Mouse (Mus musculus) erythroblast, adult 5-6 weeks (primary cell): ENCODE measurements around the gene Car8. TPM values are rescaled to one million over a fixed set of nuclear protein-coding genes. Genes with fewer than 3 reads are reported as not detected.
"Not testable (repeated sequence)": the region's sequence is repeated elsewhere in the genome, so short reads cannot be mapped to it uniquely, and the experiment has no call there.

Source experiments
- ATAC-seq: replicated peaks from 2 replicates; pipeline ENCODE4 v1.8.0; 2016; ENCODE audit warnings: moderate number of reproducible peaks, mild to moderate bottlenecking, moderate TSS enrichment, inconsistent platforms; ENCODE audit not compliant: poor library complexity, low FRiP score, severe bottlenecking
- total RNA-seq, 2 experiments: library from RNA; stranded (forward) in 1 of 2; stranded (reverse) in 1 of 2; fragments of 150-400 nt in 1 of 2; fragments of 200-764, 138-1000 nt in 1 of 2; gene quantifications; 2 replicates each; pipeline versions ENCODE4 v1.2.3 to v1.2.4; 2015 to 2017; ENCODE audit warnings: low replicate concordance in 2 of 2

Car8 gene
- total RNA-seq, 2 experiments from 2014 or later = not detected

DNA sequence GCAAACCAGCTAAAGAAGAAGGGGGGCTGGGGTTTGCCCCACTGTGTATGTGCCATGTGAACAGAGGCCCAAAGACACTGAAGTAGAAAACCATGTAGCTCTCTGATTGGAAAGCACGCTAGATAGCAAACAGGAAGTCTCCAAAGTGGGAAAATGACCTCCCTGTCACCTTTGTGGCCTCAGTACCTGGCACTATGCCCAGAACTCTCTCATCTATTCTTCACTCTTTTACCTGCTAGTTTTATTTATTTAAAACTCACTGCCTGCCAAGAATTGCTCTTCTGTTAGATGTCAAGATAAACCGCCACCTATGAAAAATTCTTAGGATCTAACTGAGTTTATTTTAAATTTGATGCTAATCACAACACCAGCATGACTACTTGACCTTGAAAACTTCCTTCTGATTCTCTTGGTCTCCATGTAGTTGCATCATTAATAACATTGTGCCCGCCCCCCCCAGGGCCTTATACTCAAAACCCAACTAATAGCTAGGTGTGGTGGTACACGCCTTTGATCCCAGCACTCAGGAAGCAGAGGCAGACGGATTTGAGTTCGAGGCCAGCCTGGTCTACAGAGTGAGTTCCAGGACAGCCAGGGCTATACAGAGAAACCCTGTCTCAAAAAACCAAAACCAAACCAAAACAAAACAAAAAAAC lies 31.8 kb downstream of the Car8 start:
- ATAC-seq = no peak

DNA sequence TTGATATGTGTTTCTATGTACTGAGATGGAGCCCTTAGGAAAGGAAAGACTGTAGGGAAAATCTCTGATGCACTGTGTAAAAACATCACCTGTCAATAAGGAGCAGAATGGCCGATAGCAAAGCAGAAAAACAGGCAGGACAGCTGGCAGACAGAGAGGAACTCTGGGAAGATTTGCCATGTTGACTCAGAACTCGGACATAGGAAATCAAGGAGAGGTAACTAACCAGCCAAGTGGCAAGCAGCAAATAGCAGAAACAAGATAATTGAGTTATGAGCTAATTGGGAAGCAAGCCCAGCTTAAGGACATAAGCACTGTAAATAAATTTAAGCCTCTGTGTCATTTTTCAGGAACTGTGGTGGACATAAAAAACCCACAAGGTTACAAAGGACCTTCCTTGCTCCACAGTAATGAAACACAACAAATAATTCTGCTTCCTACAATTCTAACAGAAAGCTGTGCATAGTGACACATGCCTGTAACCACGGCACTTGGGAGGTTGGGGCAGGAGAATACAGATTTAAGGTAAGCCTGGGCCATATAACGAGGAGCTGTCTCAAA lies 33.7 kb downstream of the Car8 start:
- no peak for ATAC-seq

DNA sequence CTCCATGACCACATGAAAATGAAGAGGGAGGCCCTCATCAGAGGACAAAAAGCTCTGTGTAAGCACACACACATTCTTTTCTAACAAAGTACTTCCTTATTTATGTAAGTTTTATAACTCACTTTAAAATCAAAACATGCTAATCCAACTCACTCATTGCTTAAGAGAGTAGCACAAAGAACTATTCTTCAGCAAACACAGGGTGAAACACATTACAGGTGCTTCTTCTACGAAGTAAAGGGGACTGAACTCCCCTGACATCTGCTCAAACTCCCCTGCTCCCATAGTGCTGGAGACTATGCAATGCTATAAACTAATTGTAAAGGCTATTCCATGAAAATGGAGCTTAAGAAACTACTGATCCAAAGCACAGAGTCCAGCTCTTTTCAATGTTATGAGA lies 35.5 kb downstream of the Car8 start:
- ATAC-seq = no peak

DNA sequence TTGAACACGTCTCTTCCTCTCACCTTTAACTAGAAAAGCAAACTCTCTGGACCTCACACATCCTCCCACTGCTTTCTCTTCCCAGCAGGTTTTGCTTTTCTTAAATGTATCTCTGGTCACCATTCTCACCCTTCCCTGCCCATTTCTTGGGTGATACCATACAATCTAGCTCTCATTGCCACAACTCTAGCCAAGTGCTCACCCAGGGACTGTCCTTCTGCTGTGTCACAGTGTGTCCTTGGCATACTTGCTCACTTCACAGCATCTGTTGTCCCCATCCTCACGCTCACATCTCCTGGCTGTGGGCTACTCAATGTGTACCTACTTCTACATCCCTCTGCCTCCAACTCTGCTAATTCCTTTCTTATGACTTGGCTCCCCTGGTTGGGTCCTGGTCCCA lies 37.2 kb downstream of the Car8 start:
- ATAC-seq = no peak

DNA sequence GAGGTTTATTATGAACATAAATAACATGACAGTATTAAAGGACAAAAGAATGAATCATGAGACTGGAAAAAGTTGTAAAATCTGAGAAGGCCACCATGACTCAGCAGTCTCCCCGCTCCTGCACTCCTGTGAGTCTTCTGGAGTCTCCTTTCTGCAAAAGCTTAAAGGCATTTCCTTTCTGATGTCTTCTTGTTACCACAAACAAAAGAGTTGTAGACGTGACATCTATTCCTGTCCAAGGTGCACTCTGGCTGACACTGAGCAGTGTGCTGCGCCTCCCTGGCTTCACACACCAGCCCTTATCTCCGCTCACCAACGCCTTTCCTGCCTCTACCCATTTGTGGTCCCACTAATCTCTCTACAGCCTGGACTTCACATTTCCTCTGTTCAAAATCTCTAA lies 38.8 kb downstream of the Car8 start:
- ATAC-seq = no peak

DNA sequence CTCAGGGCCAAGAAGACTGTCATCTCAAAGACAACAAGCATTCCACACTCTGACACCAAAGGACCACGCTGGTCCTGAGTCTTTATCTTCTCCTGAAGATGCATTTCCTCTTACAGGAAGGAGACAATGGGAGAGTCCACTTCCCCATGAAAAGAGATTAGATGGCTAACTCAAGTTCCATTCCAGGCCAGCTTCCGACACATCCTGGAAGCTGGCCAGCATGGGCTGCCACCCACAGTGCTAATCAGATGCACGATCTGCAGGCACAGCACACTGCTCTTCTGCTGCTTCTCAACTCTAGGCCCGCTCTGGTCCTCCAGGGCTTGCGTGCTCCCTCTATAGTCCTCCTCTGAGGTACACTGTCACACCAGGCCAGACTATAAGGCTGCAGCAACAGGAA lies 40.8 kb downstream of the Car8 start:
- no peak for ATAC-seq

DNA sequence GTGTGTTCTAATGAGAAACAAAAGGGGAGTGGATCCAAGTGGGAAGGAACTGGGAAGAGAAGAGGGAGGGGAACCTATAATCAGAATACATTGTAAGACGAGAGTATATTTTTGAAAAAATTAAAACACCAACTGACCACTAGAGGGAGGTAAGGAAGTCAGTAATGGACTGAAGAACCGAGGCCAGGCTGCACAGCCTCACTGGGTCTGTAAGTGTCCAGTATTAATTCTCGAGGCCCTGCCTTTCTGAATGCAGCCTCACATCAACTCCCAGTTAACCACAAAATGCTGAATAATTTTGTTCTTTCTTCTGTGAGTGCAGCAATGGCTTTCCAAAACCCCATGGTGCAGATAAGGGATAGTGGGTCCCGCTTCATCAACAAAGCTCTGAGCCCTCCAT lies 48.4 kb downstream of the Car8 start:
- ATAC-seq = no peak

DNA sequence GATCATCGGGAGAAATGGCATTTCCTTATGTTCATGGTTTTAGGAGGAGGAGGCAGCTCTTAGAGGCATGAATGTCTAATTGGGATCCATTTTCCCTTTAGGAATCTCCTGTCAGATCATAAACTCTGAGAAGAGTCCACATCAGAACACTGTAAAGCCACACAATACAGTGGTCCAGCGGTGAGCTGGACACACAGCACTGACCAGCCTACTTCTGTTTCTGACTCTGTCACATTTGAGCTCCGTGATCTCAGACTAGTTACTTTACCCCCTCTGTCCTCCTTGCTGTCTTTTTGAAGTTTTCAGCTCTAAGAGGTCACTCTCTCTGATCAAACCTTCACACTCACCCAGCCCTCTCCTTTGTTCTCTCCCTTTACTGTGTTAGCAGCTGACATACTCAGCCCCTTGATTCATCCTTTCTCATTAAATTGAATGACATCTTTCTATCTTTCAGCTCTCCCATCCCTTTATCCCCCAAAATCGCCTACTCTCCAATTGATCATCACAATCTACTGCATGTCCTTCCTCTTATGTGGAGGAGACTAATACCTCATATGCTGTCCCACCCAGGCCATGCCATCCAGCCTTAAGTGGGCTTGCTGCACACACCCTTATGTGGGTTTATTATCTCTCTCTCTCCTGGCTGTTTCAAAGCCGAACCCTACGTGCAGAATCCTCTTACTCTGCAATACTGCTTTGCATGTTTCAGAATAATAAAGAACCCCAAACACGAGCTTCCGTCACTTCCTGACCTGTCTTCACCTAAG lies 51.7 kb downstream of the Car8 start:
- no peak for ATAC-seq

DNA sequence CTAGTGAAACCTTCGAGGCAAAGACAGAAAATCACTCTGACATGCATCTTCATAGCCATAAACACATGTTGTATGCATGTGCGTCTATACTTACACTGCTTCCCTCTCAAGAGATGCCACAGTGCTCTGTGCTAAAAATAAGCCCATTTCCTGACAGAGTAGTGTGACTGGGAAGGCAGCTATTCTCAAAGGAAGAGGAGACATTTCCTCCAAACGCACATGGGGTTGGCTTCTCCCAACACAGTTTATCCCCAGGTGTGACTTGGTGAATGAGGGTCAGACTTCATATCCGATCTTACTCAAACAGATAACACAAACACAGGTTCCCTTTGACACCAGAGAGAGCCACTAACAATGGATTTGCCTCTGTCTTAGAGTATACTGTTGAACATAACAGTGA lies 58.3 kb downstream of the Car8 start:
- ATAC-seq = no peak

DNA sequence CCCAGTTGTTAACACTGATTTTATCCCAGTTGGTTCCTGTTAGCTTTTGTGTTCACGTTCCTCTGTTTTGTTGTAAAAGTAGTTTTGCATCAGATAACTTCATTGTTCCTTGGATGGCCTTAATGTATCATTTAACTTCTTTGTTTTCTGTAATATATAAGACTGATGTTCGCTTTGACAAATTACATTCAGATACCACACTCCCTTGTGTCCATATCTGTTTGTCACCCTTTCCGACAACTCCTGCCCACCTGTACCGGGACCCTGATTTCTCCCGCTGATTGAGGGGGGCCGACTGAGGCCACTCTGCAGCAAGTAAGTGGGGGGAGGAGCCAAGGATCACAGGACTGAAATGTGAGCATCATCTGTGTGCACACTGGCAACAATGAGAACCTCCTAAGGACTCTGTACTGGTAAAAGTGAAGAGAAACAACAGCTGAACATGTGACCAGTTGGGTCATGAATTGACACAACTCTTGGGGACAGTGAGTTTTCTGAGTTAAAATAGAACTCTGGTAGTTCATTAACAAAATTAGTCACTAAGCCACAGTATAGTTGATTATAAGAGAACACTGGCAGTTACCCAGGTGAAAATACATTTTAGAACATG lies 84.1 kb downstream of the Car8 start:
- no peak for ATAC-seq

DNA sequence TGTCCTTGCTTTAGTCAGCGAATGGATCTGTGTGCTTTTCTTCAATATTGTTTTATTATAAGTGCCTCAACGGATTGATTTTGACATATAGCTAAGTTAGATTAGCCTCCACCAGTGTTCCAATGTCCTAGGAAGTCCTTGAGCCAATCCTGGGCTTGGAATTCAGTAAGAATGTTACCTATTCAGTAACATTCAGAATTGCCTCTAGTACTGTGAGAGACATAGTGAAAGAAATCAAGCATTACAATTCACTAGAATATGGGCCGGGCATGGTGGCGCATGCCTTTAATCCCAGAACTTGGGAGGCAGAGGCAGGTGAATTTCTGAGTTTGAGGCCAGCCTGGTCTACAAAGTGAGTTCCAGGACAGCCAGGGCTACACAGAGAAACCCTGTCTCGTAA lies 84.9 kb downstream of the Car8 start:
- ATAC-seq = not testable (repeated sequence)

DNA sequence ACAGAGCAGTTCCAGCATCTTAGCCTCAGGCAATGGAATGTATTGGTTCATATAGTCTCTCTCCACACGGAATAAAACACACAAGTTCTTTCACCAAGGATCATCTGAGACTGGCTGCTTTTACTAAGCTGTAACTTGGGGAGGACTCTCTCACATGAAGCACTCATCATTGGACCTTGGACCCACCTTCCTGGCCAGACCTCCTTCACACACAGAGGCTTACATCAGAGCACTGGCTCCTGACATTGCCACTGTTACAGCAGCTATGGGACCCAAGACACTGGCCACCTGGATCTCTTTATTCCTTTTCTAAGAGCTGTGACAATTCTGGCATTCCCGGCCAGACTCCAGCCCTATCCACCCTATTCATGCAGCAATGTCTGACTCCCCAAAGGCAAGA lies 101.4 kb downstream of the Car8 start:
- no peak for ATAC-seq

DNA sequence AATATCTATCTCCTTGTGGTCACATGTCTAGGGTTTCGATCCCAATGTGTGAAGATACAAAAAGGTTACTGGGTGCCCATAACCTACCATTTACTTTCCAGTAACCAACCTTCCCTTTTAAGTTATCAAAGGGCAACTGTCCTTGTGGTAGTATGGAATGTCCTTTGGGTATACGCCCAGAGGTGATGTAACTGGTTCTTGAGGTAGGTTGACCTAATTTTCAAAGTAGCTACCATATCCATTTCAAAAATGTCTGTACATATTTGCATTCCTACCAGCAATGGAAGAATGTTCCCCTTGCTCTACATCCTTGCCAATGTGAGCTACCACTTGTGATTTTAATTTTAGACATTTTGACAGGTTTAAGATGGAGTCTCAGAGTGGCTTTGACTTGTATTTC lies 106.8 kb downstream of the Car8 start:
- no peak for ATAC-seq

DNA sequence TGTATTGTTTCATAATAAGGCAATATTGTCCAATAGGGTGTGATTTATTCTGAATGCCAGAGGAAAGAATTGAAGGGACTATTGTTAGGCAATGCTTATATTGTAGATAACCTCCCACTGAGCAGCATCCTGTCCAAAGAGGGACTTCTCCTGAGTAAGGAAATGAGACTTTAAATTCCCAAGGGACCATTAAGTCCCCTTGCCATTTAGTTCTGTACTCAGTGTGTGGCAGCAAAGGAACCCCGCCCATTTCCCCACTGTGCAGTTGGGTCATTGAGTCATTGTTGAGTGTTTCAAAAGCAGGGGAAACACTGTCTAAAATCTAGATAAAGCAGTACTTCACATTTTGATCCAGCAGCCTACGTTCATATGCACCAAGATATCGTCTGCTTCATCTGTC lies 125.3 kb downstream of the Car8 start:
- no peak for ATAC-seq

DNA sequence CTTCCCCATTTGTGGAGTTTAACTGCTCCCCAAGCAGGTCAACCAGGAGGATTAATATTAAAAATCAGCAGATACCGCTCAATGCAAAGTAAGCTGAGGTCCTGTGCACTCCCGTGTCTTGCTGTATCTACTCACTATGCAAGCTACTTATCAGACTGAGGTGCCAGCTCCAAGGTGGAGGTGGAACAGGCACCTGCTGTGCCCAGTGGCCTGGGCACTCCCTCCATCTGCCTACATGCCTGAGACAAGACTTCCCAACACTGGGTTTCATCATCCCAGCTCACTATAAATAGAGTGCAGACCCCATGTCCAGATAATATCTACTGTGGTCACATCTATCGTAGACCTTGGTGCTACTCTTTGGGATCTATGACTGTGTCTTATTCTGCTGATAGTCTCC lies 127.0 kb downstream of the Car8 start:
- no peak for ATAC-seq

DNA sequence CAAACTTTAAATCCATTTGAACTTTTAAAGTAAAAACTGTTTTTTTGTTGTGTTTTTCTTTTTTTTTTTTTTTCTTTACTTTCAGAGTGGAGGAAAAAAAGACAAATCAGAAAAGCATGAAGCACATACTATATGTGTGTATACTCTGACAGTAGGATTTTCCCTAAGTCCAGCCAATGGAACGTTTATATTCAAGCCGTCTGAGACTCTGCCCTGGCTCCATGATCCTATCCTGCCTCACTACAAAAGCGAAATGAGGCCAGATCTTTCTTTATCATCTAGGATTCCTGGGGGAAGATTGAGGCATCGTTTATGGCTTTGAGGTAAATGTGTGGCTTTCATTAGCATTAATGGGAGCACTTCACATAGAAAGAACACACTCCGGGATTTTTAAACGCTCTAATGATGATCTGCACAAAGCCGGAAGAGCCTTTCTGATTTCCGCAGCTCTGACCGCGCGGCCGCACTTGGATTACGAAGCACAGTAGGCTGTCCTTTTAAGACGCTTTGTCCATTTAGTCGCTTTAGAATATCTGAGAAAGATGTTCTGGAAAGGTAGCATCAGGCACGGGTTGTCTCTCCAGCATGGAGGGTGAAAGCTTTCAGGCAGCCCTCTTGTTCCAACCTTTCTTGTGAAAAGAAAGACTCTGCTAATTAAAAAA lies 128.8 kb downstream of the Car8 start:
- ATAC-seq = no peak

DNA sequence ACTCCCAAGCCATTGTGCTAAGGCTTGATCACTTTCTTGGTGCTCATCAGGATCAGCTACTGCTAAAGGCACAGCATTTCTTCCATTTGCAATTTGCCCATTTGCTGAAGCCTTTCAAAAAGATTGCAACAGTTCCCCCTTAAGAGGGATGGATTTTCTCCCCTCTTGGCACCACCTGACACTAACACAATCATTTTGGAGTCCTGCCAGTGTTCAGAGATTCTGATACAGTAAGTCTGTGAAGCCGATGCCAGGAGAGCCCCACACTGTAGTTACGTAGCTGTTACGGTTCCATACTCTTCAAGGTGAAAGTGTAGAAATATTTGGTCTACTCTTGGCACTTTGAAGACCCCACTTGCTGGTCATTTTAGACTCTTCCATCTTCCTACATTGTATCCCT lies 137.4 kb downstream of the Car8 start:
- ATAC-seq = no peak

DNA sequence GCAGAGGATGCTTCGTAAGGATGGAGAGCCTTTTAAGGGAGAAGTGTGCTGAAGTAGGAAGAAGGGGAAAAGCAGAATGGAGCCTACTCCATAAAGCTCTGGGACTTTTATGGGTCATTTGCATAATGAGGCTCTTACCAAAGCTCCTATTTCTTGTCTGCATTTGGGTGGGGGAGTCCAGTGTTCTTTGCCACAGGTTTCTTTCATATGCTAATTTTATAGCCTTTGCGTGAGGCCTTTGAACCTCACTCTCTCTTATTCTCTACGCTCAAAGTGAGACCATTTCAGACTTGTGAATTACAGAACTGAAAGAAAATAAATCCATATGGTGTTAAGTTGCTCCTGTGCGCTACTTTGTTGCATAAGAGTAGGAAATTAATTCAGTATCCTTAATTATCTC lies 140.8 kb downstream of the Car8 start:
- ATAC-seq = no peak

DNA sequence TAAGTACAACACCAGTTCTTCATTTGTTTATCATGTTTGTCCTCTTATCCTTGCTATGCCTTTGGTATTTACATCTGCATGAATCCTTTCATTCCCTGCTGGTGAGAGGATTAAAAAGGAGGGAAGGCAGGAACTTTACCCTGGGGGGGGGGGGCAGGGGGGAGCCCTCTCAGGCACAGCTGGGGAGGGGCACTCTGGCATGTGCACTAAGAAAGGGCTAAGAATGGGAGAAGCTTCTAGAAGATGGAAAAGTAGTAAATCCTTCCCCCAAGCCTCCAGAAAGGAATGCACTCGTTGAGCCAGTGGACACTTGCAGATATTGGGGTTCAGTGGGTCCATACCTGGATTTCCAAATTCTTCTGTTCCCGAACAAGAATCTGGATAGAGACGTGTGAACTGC lies 141.2 kb downstream of the Car8 start:
- no peak for ATAC-seq

DNA sequence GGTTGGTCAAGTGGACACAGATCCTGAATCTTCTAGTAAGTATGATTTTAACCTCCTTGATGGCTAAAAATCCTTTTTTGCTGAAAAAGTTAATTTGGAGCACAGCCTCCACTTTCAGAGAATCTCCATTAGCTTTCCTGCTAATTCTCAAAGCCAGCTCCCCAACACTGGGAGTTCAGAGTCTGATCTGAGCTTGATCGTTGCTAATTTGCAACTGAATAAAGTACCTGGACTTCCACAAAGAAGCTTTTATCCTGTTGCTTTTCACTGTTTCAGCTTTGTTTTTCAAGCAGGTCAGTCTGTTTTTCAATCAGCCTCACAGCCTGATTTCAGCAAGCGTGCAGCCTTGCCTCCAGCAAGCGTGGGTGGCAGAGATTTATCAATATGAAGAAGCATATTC lies 145.3 kb downstream of the Car8 start:
- ATAC-seq = not testable (repeated sequence)
